In the genomic region with DNA sequence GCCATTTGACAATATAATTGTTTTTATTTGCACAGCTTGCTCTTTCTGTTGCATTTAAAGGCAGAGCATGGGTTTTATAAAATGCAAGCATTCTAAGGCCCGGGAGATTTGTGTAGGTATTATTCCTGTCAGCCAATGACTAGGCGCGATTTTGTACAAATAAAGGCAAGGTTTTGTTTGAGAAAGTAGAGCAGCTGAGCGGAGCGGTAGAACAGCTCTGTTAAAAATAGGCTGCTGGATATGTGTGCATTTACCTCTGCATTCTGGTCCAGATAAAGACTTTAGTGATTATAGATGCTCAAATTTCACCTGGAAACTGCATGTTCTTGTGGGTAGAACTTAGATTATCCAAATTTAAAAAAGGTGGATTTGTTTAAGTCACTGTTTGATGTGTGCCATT, we compare ENCODE assay signal across 20 mouse cellular contexts.
"Had no signal": no experiment of that assay in that cellular context is flagged by ENCODE, and none has a peak within 500 bp of the region (broad histone marks: within the 10 kb centered on the region; RNA-seq: fewer than 3 reads in every experiment).

No protein-coding gene starts in this region.

- H3K36me3 ChIP-seq: liver, embryonic 13.5 days; liver, embryonic 15.5 days; midbrain, embryonic 13.5 days; midbrain, embryonic 15.5 days; neural tube, embryonic 12.5 days had no signal

- H3K9me3 ChIP-seq: liver, embryonic 13.5 days; liver, embryonic 15.5 days; megakaryocyte, embryonic 14.5 days; midbrain, embryonic 13.5 days; midbrain, embryonic 15.5 days; neural tube, embryonic 12.5 days had no signal

- DNase-seq: liver, embryonic 13.5 days; liver, postnatal 0 days; lung, adult 2 months; lung, postnatal 10 days; lung, postnatal 36 days; retina, postnatal 1 day; right cerebral cortex, adult 18-20 months; right cerebral cortex, postnatal 25 days; right cerebral cortex, postnatal 4 days; spleen, adult 18-20 months; thymus, adult 18-20 months; thymus, postnatal 14 days; thymus, postnatal 36 days had no signal

- H3K9ac ChIP-seq: liver, embryonic 13.5 days; liver, embryonic 15.5 days; liver, postnatal 0 days; midbrain, embryonic 13.5 days; midbrain, embryonic 15.5 days; neural tube, embryonic 12.5 days had no signal

- H3K4me3 ChIP-seq: liver, embryonic 13.5 days; liver, embryonic 15.5 days; megakaryocyte, embryonic 14.5 days; midbrain, embryonic 13.5 days; midbrain, embryonic 15.5 days; neural tube, embryonic 12.5 days had no signal

- ATAC-seq: liver, postnatal 0 days; midbrain, embryonic 13.5 days; midbrain, embryonic 15.5 days had no signal

- H3K4me2 ChIP-seq: liver, embryonic 13.5 days; liver, embryonic 15.5 days; midbrain, embryonic 11.5 days; midbrain, embryonic 13.5 days; midbrain, embryonic 15.5 days; neural tube, embryonic 12.5 days had no signal

- H3K27ac ChIP-seq: liver, embryonic 13.5 days; liver, embryonic 15.5 days; macrophage; midbrain, embryonic 13.5 days; midbrain, embryonic 15.5 days; neural tube, embryonic 12.5 days had no signal

- H3K4me1 ChIP-seq: liver, embryonic 13.5 days; liver, embryonic 15.5 days; megakaryocyte, embryonic 14.5 days; midbrain, embryonic 13.5 days; midbrain, embryonic 15.5 days; neural tube, embryonic 12.5 days had no signal

- H3K27me3 ChIP-seq: liver, embryonic 13.5 days; liver, embryonic 15.5 days; megakaryocyte, embryonic 14.5 days; midbrain, embryonic 13.5 days; midbrain, embryonic 15.5 days; neural tube, embryonic 12.5 days had no signal
